Mouse (Mus musculus): ENCODE measurements around the gene Nktr.

DNA sequence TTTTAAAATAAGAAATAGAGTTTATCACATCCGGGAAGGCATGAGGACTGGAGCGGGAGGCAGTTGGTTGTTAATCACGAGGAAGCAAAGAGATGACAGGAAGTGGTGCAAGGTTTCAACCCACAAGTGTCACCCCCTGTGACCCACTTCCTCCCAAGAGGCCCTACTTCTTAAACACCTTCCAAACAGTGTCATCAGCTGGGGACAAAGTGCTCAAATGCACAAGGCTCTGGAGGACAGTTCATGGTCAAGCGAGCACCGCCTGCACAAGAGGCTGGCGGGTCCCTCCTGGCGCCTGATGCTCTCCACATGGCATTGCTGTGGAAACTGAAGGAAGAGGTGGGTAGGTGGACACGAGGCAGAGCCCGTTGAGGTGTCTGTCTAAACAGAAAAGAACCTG is 44.0 kb upstream of the Nktr start:
- TF ChIP-seq CTCF (IDR thresholded peaks at IDR 0.05; ENCODE audit: control insufficient read depth, insufficient read depth, insufficient read length) = no peak
- TF ChIP-seq MAX (IDR thresholded peaks at IDR 0.05) = no peak
- TF ChIP-seq CEBPB (IDR thresholded peaks at IDR 0.05; ENCODE audit: low read depth) = no peak
- TF ChIP-seq USF1 (IDR thresholded peaks at IDR 0.05; ENCODE audit: low read depth) = no peak
- TF ChIP-seq MYOG (IDR thresholded peaks at IDR 0.05; ENCODE audit: control insufficient read depth, extremely low read depth, insufficient read length) = no peak
- no peak for TF ChIP-seq MYOD1 (IDR thresholded peaks at IDR 0.05; ENCODE audit: control insufficient read depth, insufficient read length, low read depth)
